Mouse (Mus musculus): ENCODE data around the gene Zfp708. TPM values are rescaled to one million over a fixed set of nuclear protein-coding genes. Genes with fewer than 3 reads are reported as not detected.

The Zfp708 gene
- polyA plus RNA-seq, 1 experiment: 0.14 TPM

DNA sequence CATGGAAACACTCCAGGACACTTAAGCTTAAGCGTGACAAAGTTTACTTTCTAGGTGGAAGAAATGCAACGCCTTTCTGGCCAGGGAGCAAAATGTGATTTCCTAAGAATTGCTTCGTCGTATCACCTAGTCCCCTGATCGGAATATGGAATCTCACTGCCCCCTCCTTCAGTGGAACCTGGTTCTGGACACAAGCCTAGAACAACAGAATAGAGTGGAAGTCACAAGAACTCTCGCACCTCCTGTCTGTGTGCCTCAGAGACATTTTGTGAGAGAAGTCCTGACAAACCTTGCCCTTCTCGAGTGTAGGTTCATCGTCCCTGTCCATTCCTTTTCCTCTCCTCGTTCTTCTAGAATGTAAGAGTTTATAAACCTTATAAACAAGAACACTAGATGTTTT lies 9.9 kb upstream of the Zfp708 start:
- 0 out of 2 replicates have a peak, but pooled peaks cover 2% of the 10 kb centered on the region for H3K4me1 ChIP-seq (ENCODE audit: control insufficient read depth, insufficient read depth, low read length)
- no peak overlapping the region for H3K4me3 ChIP-seq (replicated peaks; ENCODE audit: extremely low read depth, low read depth, low read length)
- WGBS: 36% methylated on average over 9 of the region's 9 CpGs
- DNase-seq: no peak
- no peak for TF ChIP-seq CTCF (IDR thresholded peaks at IDR 0.05; ENCODE audit: insufficient read depth, low read length)
- TF ChIP-seq POLR2A (IDR thresholded peaks at IDR 0.05; ENCODE audit: borderline replicate concordance, extremely low read depth, low read depth, low read length): no peak

DNA sequence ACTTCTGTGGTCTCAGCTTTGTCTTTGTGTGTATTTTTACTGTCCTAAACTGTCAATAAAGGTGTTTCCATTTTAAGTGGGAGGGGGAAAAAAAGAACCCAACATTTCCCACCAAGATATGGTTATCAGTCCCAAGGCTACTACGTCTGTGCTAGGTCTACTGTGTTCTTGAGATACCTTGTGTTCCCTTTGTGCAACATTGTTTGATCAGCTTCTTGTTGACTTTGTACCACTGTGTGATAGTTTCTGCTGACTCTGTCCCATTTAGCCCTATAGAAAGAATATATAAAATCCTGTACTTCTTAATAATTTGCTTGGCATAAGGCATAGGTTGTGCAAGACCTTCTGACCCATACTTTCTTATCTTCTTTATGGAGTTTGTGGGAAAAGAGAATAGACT lies 7.6 kb downstream of the Zfp708 start:
- TF ChIP-seq CTCF (IDR thresholded peaks at IDR 0.05; ENCODE audit: insufficient read depth, low read length): no peak
- no peak for TF ChIP-seq POLR2A (IDR thresholded peaks at IDR 0.05; ENCODE audit: borderline replicate concordance, extremely low read depth, low read depth, low read length)
- DNase-seq: no peak
- H3K4me3 ChIP-seq (replicated peaks; ENCODE audit: extremely low read depth, low read depth, low read length): no peak overlapping the region
- no peaks in the 10 kb centered on the region for H3K4me1 ChIP-seq (ENCODE audit: control insufficient read depth, insufficient read depth, low read length)
- 83% methylated on average over 1 of the region's 1 CpGs for WGBS

DNA sequence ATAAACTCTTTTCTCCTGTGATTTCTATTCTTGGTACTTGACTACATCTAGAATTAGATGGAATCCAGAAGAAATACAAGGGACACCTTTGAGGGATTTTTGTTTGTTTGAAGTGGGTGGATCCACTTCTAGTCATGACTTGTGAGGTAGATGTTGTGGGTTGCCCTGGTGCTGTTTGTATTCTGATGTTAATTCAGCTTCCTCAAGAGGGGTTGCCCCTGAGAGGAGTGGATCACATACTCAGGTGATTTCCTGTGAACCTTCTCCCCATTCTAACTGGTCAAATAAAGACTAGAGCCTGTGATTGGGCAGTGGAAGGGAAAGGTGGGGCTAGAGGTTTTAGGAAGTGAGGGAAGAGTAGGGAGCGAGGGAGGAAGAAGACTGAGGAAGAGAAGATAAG lies 15.8 kb downstream of the Zfp708 start:
- no peak overlapping the region for H3K4me3 ChIP-seq (replicated peaks; ENCODE audit: extremely low read depth, low read depth, low read length)
- no peak for DNase-seq
- WGBS: 58% methylated on average over 1 of the region's 1 CpGs
- no peaks in the 10 kb centered on the region; the same call in 1 of the 2 replicates for H3K4me1 ChIP-seq (ENCODE audit: control insufficient read depth, insufficient read depth, low read length)
- TF ChIP-seq POLR2A (IDR thresholded peaks at IDR 0.05; ENCODE audit: borderline replicate concordance, extremely low read depth, low read depth, low read length): no peak
- no peak for TF ChIP-seq CTCF (IDR thresholded peaks at IDR 0.05; ENCODE audit: insufficient read depth, low read length)

DNA sequence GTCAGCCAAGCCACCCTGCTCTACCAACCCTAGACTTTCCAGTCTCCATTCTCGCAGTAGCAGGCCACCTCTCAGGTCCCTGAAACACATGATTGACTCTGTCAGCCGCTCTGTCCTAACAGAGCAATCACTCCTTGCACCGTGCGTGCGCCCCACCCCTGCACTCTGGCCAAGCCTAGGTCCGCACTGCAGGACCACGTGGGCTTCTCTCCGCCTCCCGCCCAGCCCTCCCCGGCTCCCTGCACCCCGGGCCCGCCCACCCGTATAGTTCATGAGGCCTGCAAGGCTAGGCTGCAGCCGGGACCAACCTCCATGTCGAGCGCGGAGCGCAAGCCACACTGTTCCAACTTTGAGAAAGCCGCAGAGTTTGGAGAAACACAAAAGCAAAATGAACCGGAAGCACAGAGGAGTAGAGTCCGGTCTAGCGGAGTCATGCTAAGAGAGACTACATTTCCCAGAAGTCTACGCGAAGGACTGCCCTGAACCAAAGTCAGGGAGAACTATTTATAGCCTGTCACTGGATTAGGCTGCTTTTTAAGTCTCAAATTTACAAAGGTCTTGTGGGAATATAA lies 16.5 kb downstream of the Zfp708 start:
- TF ChIP-seq CTCF (IDR thresholded peaks at IDR 0.05; ENCODE audit: insufficient read depth, low read length): no peak
- peak; percentile 80; the same call in 1 of the 2 replicates for TF ChIP-seq POLR2A (IDR thresholded peaks at IDR 0.05; ENCODE audit: borderline replicate concordance, extremely low read depth, low read depth, low read length)
- Histone ChIP-seq H3K4me3 (replicated peaks; ENCODE audit: extremely low read depth, low read depth, low read length) (peak overlapping the region; percentile 98), H3K4me1 (ENCODE audit: control insufficient read depth, insufficient read depth, low read length) (no peaks in the 10 kb centered on the region; the same call in 1 of the 2 replicates)
- peak; percentile 78 for DNase-seq
- under 1% methylated on average over 24 of the region's 24 CpGs for WGBS

DNA sequence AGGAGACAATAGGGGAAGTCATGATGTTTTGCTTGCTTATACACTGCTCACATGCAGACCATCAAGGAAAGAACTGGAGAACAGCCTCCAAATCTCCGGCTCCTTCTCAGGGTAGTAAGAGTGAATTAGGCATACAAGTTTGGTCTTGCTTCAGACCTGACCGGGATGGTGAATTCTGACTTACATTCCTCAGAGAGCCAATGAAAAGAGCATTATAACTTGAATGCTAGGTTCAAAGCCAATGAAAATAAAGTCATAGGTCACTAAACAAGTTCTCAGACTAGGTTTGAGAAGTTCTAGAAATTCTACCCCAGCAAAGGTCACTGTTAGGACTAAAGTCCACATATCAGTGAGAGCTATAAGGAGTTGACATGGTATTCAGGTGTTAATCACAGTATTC lies 20.5 kb downstream of the Zfp708 start:
- Histone ChIP-seq H3K4me1 (ENCODE audit: control insufficient read depth, insufficient read depth, low read length) (no peaks in the 10 kb centered on the region; the same call in 1 of the 2 replicates), H3K4me3 (replicated peaks; ENCODE audit: extremely low read depth, low read depth, low read length) (no peak overlapping the region)
- no peak for DNase-seq
- TF ChIP-seq POLR2A (IDR thresholded peaks at IDR 0.05; ENCODE audit: borderline replicate concordance, extremely low read depth, low read depth, low read length) (no peak), CTCF (IDR thresholded peaks at IDR 0.05; ENCODE audit: insufficient read depth, low read length) (no peak)
- WGBS: 97% methylated on average over 2 of the region's 2 CpGs

DNA sequence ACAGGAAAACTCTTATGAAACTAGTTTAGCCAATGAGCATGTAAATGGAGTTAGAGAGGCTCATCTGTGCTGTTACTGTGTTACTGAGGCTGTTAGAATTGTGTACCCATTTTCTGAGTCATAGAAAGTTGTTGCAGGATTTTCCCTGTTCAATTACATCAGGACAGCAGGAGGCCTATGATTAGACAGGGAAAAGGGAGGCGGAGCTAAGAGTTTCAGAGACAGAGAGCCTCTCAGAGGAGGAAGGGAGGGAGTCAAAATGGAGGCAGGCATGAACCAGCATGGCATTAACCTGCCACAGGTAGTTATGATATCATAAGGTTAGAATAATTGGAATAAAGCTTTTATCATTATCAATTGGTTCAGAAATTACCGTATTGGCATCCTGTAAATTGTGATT lies 25.0 kb downstream of the Zfp708 start:
- TF ChIP-seq CTCF (IDR thresholded peaks at IDR 0.05; ENCODE audit: insufficient read depth, low read length): no peak
- TF ChIP-seq POLR2A (IDR thresholded peaks at IDR 0.05; ENCODE audit: borderline replicate concordance, extremely low read depth, low read depth, low read length): no peak
- 95% methylated on average over 2 of the region's 2 CpGs for WGBS
- no peak overlapping the region for H3K4me3 ChIP-seq (replicated peaks; ENCODE audit: extremely low read depth, low read depth, low read length)
- DNase-seq: no peak
- no peaks in the 10 kb centered on the region for H3K4me1 ChIP-seq (ENCODE audit: control insufficient read depth, insufficient read depth, low read length)

DNA sequence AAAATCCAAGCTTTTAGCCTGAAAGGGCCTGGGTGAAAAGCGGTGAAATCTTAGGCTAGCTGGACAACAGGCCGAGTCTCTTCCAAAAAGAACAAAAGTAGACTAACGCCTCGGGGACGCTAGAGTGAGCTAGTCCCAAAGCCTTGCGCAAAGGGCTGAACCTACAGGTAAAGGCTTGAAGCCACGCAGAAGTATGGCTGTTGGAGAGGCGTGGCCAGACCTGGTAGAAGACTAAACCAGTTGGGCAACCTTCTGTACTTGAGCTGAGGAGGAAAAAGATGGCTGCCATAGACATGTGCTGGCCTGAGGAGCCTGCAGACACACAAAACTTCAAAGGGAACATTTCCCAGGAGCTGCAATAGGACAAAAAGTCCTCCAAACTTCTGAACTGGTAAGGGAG lies 32.4 kb downstream of the Zfp708 start:
- 89% methylated on average over 8 of the region's 8 CpGs for WGBS
- Histone ChIP-seq H3K4me1 (ENCODE audit: control insufficient read depth, insufficient read depth, low read length) (peaks cover under 1% of the 10 kb centered on the region; the same call in 1 of the 2 replicates), H3K4me3 (replicated peaks; ENCODE audit: extremely low read depth, low read depth, low read length) (no peak overlapping the region)
- no peak for TF ChIP-seq CTCF (IDR thresholded peaks at IDR 0.05; ENCODE audit: insufficient read depth, low read length)
- no peak for DNase-seq

DNA sequence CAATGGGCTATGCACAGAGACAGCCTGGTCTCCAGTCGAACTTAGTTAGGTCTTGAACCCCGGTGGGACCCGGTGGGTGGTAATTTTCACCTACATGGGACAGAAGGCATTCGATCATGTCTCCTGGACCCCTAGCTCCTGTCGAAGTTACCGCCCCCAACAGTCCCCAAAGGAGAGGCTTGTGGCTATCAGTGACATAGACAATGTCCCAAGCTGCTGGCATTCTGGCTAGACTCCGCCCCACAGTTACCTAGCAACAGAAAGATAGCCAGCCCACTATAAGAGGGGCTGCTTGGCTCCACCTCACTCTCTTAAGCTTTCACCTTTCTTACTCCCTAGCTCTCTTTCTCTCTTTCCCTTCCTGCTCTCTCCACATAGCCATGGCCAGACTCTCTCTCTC lies 35.3 kb downstream of the Zfp708 start:
- Histone ChIP-seq H3K4me3 (replicated peaks; ENCODE audit: extremely low read depth, low read depth, low read length) (no peak overlapping the region), H3K4me1 (ENCODE audit: control insufficient read depth, insufficient read depth, low read length) (peaks cover 5% of the 10 kb centered on the region)
- 61% methylated on average over 7 of the region's 7 CpGs for WGBS
- DNase-seq: no peak
- TF ChIP-seq POLR2A (IDR thresholded peaks at IDR 0.05; ENCODE audit: borderline replicate concordance, extremely low read depth, low read depth, low read length) (no peak), CTCF (IDR thresholded peaks at IDR 0.05; ENCODE audit: insufficient read depth, low read length) (no peak)

DNA sequence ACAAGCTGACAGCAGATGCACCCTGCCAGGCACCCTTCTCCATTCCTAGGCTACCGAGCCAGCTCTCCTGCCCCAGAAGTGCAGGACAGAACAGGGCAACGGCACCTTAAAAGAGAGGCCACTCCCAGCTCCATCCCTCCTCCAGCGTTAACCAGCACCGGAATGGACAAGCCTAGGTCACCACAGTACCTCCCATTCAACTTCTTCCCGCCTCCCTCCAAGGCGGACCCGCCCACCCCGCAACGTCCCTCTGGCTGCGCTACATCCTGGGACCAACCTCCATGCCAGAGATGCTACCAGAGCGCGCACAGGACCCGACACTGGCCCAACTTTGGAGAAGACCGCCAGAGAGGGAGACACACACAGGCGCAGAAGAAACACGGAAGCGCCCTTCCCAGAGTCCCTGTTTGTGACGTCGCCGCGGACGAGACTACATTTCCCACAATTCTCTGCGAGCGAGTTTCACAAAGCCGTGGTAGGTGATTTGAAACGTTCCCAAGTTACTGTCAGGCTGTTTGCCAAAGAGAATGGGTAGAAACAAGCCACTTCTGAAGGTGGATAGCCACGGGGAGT lies 36.9 kb downstream of the Zfp708 start, which contains the start of gene Zfp712:
TSS of gene Zfp712 (minus strand) at position 385 of the 573 bp plus-strand sequence.
- WGBS: under 1% methylated on average over 27 of the region's 27 CpGs
- Histone ChIP-seq H3K4me1 (ENCODE audit: control insufficient read depth, insufficient read depth, low read length) (peaks cover 5% of the 10 kb centered on the region), H3K4me3 (replicated peaks; ENCODE audit: extremely low read depth, low read depth, low read length) (peak within 1 kb of the TSS; percentile 99)
- TF ChIP-seq CTCF (IDR thresholded peaks at IDR 0.05; ENCODE audit: insufficient read depth, low read length) (no peak), POLR2A (IDR thresholded peaks at IDR 0.05; ENCODE audit: borderline replicate concordance, extremely low read depth, low read depth, low read length) (peak; percentile 63; the same call in 1 of the 2 replicates)
- peak; percentile 94 for DNase-seq

DNA sequence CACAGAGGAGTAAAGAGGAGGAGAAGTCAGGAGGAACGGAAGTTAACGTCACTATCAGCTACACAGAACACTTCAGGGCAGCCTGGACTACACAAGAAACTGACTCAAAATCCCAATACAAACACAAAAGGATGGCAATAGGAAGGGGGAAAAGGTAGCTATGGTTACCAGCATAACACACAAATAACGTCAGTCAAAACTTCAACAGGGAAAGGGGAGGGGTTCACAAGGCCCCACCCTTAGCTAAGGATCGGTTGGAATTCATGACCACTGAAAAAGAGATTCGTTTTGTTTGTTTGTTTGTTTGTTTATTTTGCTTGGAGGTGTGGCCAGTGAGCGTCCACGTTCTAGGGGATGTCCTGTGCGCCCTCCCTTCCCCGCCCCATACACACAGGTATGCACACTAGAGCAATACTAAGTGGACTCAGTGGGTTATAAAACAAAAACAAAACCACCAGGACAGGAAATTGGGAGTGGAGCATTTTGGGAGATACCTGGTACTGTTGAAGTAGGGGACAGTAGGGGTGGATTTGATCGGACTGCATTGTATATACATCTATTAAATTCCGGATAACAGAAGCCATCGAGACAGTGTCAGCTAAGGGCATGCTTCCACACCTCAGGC lies 37.5 kb downstream of the Zfp708 start:
- Histone ChIP-seq H3K4me1 (ENCODE audit: control insufficient read depth, insufficient read depth, low read length) (peaks cover 5% of the 10 kb centered on the region), H3K4me3 (replicated peaks; ENCODE audit: extremely low read depth, low read depth, low read length) (peak overlapping the region; percentile 99)
- TF ChIP-seq POLR2A (IDR thresholded peaks at IDR 0.05; ENCODE audit: borderline replicate concordance, extremely low read depth, low read depth, low read length): no peak
- TF ChIP-seq CTCF (IDR thresholded peaks at IDR 0.05; ENCODE audit: insufficient read depth, low read length): no peak
- WGBS: 2% methylated on average over 12 of the region's 12 CpGs
- peak; percentile 8 for DNase-seq

Other genes with a start within 250 kb of the Zfp708 start
- gene Gm10767, start 193.1 kb downstream of the Zfp708 start, polyA plus RNA-seq (2012; rRNA removed): 0.07 and 0.32 TPM in 2 replicates
- gene Zfp712, start 36.8 kb downstream of the Zfp708 start, polyA plus RNA-seq (2012; rRNA removed): 0.22 and 0.49 TPM in 2 replicates
- gene Gm28557, start 10.6 kb upstream of the Zfp708 start, polyA plus RNA-seq (2012; rRNA removed): 1.5 and 3.1 TPM in 2 replicates
- 0.05 and 0.12 TPM in 2 replicates for gene Rslcan18, start 18.3 kb upstream of the Zfp708 start, polyA plus RNA-seq (2012; rRNA removed)
- gene Zfp759, start 23.7 kb upstream of the Zfp708 start, polyA plus RNA-seq (2012; rRNA removed): 0.11 and 0.21 TPM in 2 replicates
- 0.37 and 2.2 TPM in 2 replicates for gene Rsl1, start 75.2 kb upstream of the Zfp708 start, polyA plus RNA-seq (2012; rRNA removed)
- gene Zfp455, start 96.5 kb upstream of the Zfp708 start, polyA plus RNA-seq (2012; rRNA removed): 0.28 and 0.45 TPM in 2 replicates
- gene Zfp458, start 180.5 kb upstream of the Zfp708 start, polyA plus RNA-seq (2012; rRNA removed): 0.38 and 0.83 TPM in 2 replicates
- gene Zfp457, start 208.5 kb upstream of the Zfp708 start, polyA plus RNA-seq (2012; rRNA removed): 0.69 and 0.95 TPM in 2 replicates
- 0.65 and 1.1 TPM in 2 replicates for gene Zfp595, start 234.6 kb upstream of the Zfp708 start, polyA plus RNA-seq (2012; rRNA removed)

Measured in lung, adult 2 months (tissue).